9 mouse cellular contexts compared by ENCODE assay signal in the genomic region with DNA sequence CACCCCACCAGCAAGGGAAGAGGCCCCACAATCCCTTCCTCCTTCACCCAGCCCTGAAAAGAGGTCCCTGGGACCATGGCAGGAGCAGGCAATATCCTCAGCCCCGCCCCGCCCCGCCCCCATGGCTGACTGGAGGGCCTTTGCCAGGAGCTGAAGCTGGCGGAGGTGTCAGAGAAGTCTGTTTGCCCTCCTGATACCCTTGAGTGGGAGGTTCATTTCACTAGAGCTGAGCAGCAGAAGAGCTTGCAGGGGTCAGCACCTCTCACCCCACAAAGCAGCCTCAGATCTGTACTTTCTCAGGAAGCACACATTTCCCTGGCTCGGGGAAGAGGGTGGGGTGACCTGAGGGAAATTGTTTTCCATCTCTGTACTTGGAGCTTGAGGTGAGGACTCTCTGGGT. TPM values are rescaled to one million over a fixed set of nuclear protein-coding genes. Genes with fewer than 3 reads are reported as not detected.
DNase-seq lines count a peak whose midpoint lies in the region; ATAC-seq and TF ChIP-seq lines count a peak whose summit lies in the region.
"Had no signal": no experiment of that assay in that cellular context is flagged by ENCODE, and none has a peak within 500 bp of the region (broad histone marks: within the 10 kb centered on the region; RNA-seq: fewer than 3 reads in every experiment).

No protein-coding gene starts in this region.

- H3K4me2 ChIP-seq in lung, postnatal 0 days (replicated peaks; ENCODE audit: low read depth, low read length): no peak overlapping the region

- intact Hi-C loops in heart, postnatal 10 days (cut with DNase I): no loop called here

- H3K4me1 ChIP-seq in lung, postnatal 0 days (ENCODE audit: insufficient read depth, low read depth, low read length): peaks cover 52% of the 10 kb centered on the region
- H3K4me1 ChIP-seq in small intestine, adult 2 months (ENCODE audit: control insufficient read depth, insufficient read depth, insufficient read length, low read length): peaks cover 43% of the 10 kb centered on the region

- no peak for ATAC-seq in cerebellum, adult (ENCODE audit: insufficient number of reproducible peaks, low FRiP score, low TSS enrichment)
- no peak for ATAC-seq in lung, postnatal 0 days

- no peak overlapping the region for H3K9ac ChIP-seq in lung, postnatal 0 days (replicated peaks; ENCODE audit: low read depth)
- H3K9ac ChIP-seq: liver, embryonic 14.5 days had no signal

- TF ChIP-seq EP300 in lung, postnatal 0 days (IDR thresholded peaks at IDR 0.05): no peak

- H3K27ac ChIP-seq in lung, postnatal 0 days (ENCODE audit: low read length): peak overlapping the region; percentile 90
- peak overlapping the region; percentile 88; the same call in 1 of the 2 replicates for H3K27ac ChIP-seq in small intestine, adult 2 months (ENCODE audit: insufficient read depth, low read depth, low read length)
- H3K27ac ChIP-seq: liver, embryonic 14.5 days had no signal

- WGBS in lung, postnatal 0 days: 61% methylated on average over 5 of the region's 5 CpGs
- 37% methylated on average over 5 of the region's 5 CpGs for WGBS in small intestine, adult 2 months

- H3K36me3 ChIP-seq in lung, postnatal 0 days (ENCODE audit: insufficient read depth, low read length): peaks cover 8% of the 10 kb centered on the region; the same call in 1 of the 2 replicates
- H3K36me3 ChIP-seq in small intestine, adult 2 months (ENCODE audit: control insufficient read depth, insufficient read depth, low read length): peaks cover 7% of the 10 kb centered on the region; the same call in 1 of the 2 replicates

- no peak overlapping the region for H3K4me3 ChIP-seq in lung, postnatal 0 days (ENCODE audit: low read depth, low read length)
- no peak overlapping the region for H3K4me3 ChIP-seq in small intestine, adult 2 months (ENCODE audit: low read depth, low read length)

- H3K9me3 ChIP-seq in lung, postnatal 0 days (ENCODE audit: low read length): no peaks in the 10 kb centered on the region

- TF ChIP-seq CTCF in lung, postnatal 0 days (IDR thresholded peaks at IDR 0.05): no peak
- TF ChIP-seq CTCF in small intestine, adult 2 months (IDR thresholded peaks at IDR 0.05; ENCODE audit: extremely low read depth, insufficient read length, insufficient replicate concordance, low read depth, low read length): no peak

- H3K27me3 ChIP-seq in lung, postnatal 0 days (replicated peaks; ENCODE audit: insufficient read depth, low read length): no peaks in the 10 kb centered on the region
- H3K27me3 ChIP-seq in small intestine, adult 2 months (ENCODE audit: control insufficient read depth, insufficient read depth, low read length): no peaks in the 10 kb centered on the region

- no peak for TF ChIP-seq POLR2A in small intestine, adult 2 months (IDR thresholded peaks at IDR 0.05; ENCODE audit: low read depth, low read length)

- DNase-seq in cerebellum, adult 9-11 months: peak; percentile 13
- DNase-seq in lung, postnatal 0 days (ENCODE audit: low spot score): peak; percentile 61
- DNase-seq in lung, postnatal 10 days: no peak
- DNase-seq in heart, postnatal 10 days: peak; percentile 71 to 75
- no peak for DNase-seq in ovary, postnatal 36 days (ENCODE audit: low spot score)
- DNase-seq in right cerebral cortex, postnatal 36 days (ENCODE audit: low spot score in 2 of 2): no peak

RNA-seq across cellular contexts. Expression of a gene that starts 11.1 kb away (rescaled TPM):
- polyA plus RNA-seq in lung, postnatal 0 days (2015; fragmentation: Nextera tagmentation; extraction: Ambion mirVana): 18.9 and 21.9 TPM in 2 replicates
- 1 to 10 TPM; 9.9 to 10.0 TPM for total RNA-seq in heart, postnatal 10 days (2021)
- 11.8 and 19.1 TPM in 2 replicates for polyA plus RNA-seq in small intestine, adult 2 months (2012; rRNA removed)

RNA-seq across cellular contexts. Expression of a gene that starts 19.5 kb away (rescaled TPM):
- 0.10 and 0.17 TPM in 2 replicates for polyA plus RNA-seq in lung, postnatal 0 days (2015; fragmentation: Nextera tagmentation; extraction: Ambion mirVana)
- total RNA-seq in heart, postnatal 10 days (2021): under 1 TPM in 1 of 2 experiments, not detected in 1; 0.45 TPM
- 0.20 and 0.28 TPM in 2 replicates for polyA plus RNA-seq in small intestine, adult 2 months (2012; rRNA removed)

RNA-seq across cellular contexts. Expression of a gene that starts 23.6 kb away (rescaled TPM):
- polyA plus RNA-seq in lung, postnatal 0 days (2015; fragmentation: Nextera tagmentation; extraction: Ambion mirVana): 30.5 TPM in 2 replicates
- 10 to 100 TPM; 18.7 to 21.4 TPM for total RNA-seq in heart, postnatal 10 days (2021)
- polyA plus RNA-seq in small intestine, adult 2 months (2012; rRNA removed): 26.3 and 38.9 TPM in 2 replicates

RNA-seq across cellular contexts. Expression of a gene that starts 28.4 kb away (rescaled TPM):
- 42.5 and 44.5 TPM in 2 replicates for polyA plus RNA-seq in lung, postnatal 0 days (2015; fragmentation: Nextera tagmentation; extraction: Ambion mirVana)
- total RNA-seq in heart, postnatal 10 days (2021): 10 to 100 TPM; 14.1 to 18.1 TPM
- 54.1 and 100 TPM in 2 replicates for polyA plus RNA-seq in small intestine, adult 2 months (2012; rRNA removed)

RNA-seq across cellular contexts. Expression of a gene that starts 36.5 kb away (rescaled TPM):
- 9.8 and 10.4 TPM in 2 replicates for polyA plus RNA-seq in lung, postnatal 0 days (2015; fragmentation: Nextera tagmentation; extraction: Ambion mirVana)
- 1 to 10 TPM; 5.0 to 5.6 TPM for total RNA-seq in heart, postnatal 10 days (2021)
- 0.22 and 0.46 TPM in 2 replicates for polyA plus RNA-seq in small intestine, adult 2 months (2012; rRNA removed)

Comparison
In these comparisons a context has a peak if more than half of its experiments do, and no peak if none do; other contexts are left out.
1. DNase-seq: peak in cerebellum, adult 9-11 months (single experiment), lung, postnatal 0 days (single experiment) and heart, postnatal 10 days (2 of 2); none in lung, postnatal 10 days (single experiment), ovary, postnatal 36 days (single experiment) and right cerebral cortex, postnatal 36 days (0 of 2).